Mouse (Mus musculus) adrenal gland, postnatal 36 days (tissue): ENCODE results near the gene 2610044O15Rik8. TPM values are rescaled to one million over a fixed set of nuclear protein-coding genes. Genes with fewer than 3 reads are reported as not detected.
A peak's percentile ranks its signal among the peaks of the same experiment; 100 is the strongest.

ENCODE experiments used
- DNase-seq, 2 experiments: peaks; one replicate each; pipeline ENCODE4 v3.0.0; 2021; ENCODE audit warnings: mixed read lengths in 1 of 2
- long read RNA-seq, 2 experiments: library from polyadenylated mRNA; stranded (forward); transcript quantifications; one replicate each; pipeline ENCODE4 v2.0.0; 2021; ENCODE audit warnings: borderline sequencing depth in 2 of 2
- total RNA-seq, 2 experiments: library from RNA; stranded (reverse); gene quantifications; 2 replicates each; pipeline ENCODE4 v1.2.3; 2021

The 2610044O15Rik8 gene
- total RNA-seq, result 10 to 100 TPM; 10.1 to 14.2 TPM
- long read RNA-seq, experiment 1, transcript 2610044O15Rik8-202 (4 exons, 2,337 nt), result major isoform, 6 of 12 reads
- long read RNA-seq, experiment 1, partial matches to known transcripts, result 0 of 12 reads
- long read RNA-seq, experiment 1, other reads (novel, unspliced or antisense), result 5 of 12 reads
- long read RNA-seq, experiment 2, partial matches to known transcripts, result 0 of 1 reads
- long read RNA-seq, experiment 2, other reads (novel, unspliced or antisense), result 0 of 1 reads

DNA sequence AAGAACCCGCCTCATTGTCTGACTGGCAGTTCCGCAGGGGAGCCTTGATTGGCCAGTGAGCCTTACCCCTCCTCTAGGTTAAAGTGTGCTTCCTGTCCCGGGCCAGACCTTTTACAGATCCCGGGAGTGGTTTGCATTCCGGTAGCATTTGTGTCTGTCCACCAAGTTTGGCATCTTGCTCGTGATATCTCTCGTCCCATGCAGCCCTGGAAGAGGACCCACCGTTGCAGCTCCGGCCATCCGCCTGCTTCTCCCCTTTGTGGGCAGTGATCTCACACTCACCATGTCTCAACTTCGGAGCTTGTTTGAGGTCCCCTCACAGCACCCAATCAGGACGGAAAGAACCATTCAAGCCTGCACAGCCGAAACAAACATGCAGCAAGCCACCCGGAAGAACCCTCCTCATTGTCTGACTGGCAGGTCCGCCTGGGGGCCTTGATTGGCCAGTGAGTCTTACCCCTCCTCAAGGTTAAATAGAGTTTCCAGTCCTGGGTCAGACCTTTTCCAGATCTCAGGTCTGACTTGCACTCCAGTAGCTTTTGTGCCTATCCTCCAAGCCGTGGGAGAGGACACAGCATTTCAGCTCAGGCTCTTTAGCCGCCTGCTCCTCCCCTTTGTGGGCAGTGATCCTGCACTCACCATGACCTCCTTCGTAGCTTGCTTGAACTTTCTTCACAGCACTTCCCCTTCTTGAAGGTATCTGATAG lies at the start of gene 2610044O15Rik8:
Gene 2610044O15Rik8, minus strand, starts transcription at position 380 of the 707 bp plus-strand sequence.
- peak; percentile 90 to 91 for DNase-seq

DNA sequence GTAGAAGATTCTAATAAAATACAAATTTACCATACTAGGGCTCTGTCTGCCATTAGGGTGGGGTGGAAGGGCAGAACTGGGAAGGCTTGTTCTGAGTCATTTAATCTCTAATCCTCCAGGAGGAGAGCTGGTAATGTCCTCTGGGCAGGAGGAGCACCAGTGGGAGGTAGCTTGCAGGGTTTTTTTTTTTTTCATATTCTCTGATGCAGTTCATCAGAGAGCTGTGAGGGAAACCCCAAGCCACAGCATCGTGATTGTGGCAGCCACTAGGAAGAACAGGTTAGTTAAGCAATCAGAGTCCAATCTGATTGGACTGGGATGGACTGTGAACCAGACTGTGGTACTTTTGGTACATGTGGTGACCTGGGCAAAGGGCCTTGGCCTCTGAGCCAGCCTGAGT lies 31.7 kb upstream of the 2610044O15Rik8 start:
- DNase-seq, result no peak

DNA sequence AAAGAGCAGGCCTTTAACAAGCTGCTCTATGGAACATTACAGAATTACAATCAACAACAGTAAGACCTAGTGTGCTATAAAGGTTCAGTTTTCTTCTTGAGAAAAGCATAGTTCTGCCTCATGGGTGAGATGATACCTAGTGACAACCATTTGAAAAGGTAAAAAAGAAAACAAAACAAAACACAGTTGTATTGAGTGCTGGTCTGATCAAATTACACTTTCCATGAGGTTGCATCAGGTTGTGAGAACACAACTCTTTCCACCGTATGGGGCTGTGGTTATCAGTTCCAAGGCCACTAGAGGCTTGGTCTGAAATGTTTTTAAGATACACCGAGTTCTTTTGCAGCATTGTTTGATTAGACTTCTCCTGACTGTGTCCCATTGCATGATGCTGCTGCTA lies 30.1 kb upstream of the 2610044O15Rik8 start:
- DNase-seq, result no peak

DNA sequence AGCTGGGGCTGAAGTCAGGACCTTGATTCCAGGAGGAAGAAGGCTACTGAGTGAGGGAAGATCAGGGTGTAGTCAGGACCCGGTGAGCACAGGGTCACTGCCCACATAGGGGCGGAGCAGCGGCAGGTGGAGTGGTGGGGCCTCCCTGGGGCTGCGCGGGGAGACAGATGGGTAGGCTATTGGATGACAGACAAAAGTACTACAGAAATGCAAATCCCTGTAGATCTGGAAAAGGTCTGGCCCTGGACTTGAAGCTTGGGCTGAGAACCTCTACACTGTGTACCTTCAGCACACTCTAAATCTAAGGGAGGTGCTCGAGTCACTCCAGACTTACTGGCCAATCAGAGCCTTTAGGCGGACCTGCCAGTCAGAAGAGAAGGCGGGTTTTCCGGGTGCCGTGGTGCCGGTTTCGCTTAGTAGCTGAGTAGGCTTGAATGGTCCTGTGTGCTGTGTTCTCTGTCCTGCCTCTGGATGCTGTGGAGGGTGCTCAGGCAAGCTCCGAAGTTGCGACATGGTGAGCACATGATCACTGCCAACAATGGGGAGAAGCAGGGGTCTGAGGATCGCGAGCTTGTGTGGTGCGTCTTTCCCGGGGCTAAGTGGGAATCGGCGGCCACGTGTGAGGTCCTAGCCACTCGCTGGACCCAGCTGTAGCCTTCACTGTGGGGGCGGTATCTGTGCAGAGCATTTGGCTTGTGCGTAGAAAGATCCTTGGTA lies 29.2 kb upstream of the 2610044O15Rik8 start:
- peak; percentile 82 to 84 for DNase-seq

DNA sequence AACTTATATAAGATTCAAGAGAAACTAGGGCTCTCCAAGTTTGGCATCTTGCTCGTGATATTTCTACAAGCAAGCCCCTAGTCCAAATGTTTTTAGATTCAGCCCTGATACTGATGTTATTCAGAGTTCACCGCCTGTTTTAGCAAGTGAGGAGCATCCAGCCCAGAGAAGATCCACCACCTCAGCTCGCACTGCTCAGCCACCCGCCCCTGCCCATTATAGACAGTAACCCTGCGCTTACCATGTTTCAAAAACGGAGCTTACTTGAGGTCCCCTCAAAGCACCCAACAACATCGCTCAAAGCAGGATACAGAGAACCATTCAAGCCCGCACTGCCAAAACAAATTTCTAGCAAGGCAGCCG lies 561 bp downstream of the 2610044O15Rik8 start:
- no peak for DNase-seq

Other genes with a start within 250 kb of the 2610044O15Rik8 start
- not detected for gene Ccdc7a, start 168.9 kb downstream of the 2610044O15Rik8 start, total RNA-seq
- gene Ccdc7b, start 167.3 kb downstream of the 2610044O15Rik8 start, total RNA-seq, result not detected
- gene Gm10999, start 102.7 kb downstream of the 2610044O15Rik8 start, total RNA-seq, result not detected